Mouse (Mus musculus): ENCODE data around the gene Tcea2.

GRCm38 (mm10) chr2:181681978-181682377, 1.9 kb downstream of the Tcea2 start:
- TF ChIP-seq GATA1 (IDR thresholded peaks at IDR 0.05; ENCODE audit: borderline replicate concordance, low read length) (no peak), CTCF (IDR thresholded peaks at IDR 0.05; ENCODE audit: low read depth, low read length) (no peak), TAL1 (conservative IDR thresholded peaks at IDR 0.05; ENCODE audit: low read depth, low read length) (no peak), GATA2 (IDR thresholded peaks at IDR 0.05; ENCODE audit: borderline replicate concordance, low read depth, low read length) (no peak)

Measured in G1E (cell line).